Mouse (Mus musculus) stomach, embryonic 14.5 days (tissue): ENCODE measurements around the gene Gpr3. TPM values are rescaled to one million over a fixed set of nuclear protein-coding genes. Genes with fewer than 3 reads are reported as not detected.

Experiments
- ATAC-seq: fragments of 200-750 bp; cut with Nextera tagmentation; 2 replicates; pipeline ENCODE4 v1.8.0; 2017; ENCODE audit warnings: low read depth, moderate TSS enrichment; ENCODE audit not compliant: insufficient number of reproducible peaks, insufficient read depth, low FRiP score
- H3K27ac ChIP-seq: fragments of 300-500 bp; sonication (generic); 2 replicates; pipeline ENCODE4 v1.5.1; 2014; ENCODE audit warnings: mild to moderate bottlenecking, low read length, moderate library complexity, mixed read lengths
- H3K27me3 ChIP-seq: fragments of 300-500 bp; sonication (generic); 2 replicates; pipeline ENCODE4 v1.6.1; 2014; ENCODE audit warnings: low read length, control low read depth, mixed read lengths; ENCODE audit not compliant: control insufficient read depth, insufficient read depth
- H3K36me3 ChIP-seq: fragments of 300-500 bp; sonication (generic); 2 replicates; pipeline ENCODE4 v1.6.1; 2014; ENCODE audit warnings: mild to moderate bottlenecking, control low read depth, low read length, moderate library complexity, mixed read lengths; ENCODE audit not compliant: control insufficient read depth, insufficient read depth
- H3K4me1 ChIP-seq: fragments of 300-500 bp; sonication (generic); 2 replicates; pipeline ENCODE4 v1.6.1; 2014; ENCODE audit warnings: low read length, control low read depth, mixed read lengths; ENCODE audit not compliant: control insufficient read depth, insufficient read depth
- H3K4me2 ChIP-seq: fragments of 300-500 bp; sonication (generic); replicated peaks from 2 replicates; pipeline ENCODE4 v1.6.1; 2014; ENCODE audit warnings: low read depth, low read length, control low read depth
- H3K4me3 ChIP-seq: fragments of 300-500 bp; sonication (generic); 2 replicates; pipeline ENCODE4 v1.5.1; 2014; ENCODE audit warnings: low read depth, low read length, control low read depth
- H3K9ac ChIP-seq: fragments of 300-500 bp; sonication (generic); replicated peaks from 2 replicates; pipeline ENCODE4 v1.6.1; 2014; ENCODE audit warnings: low read depth, mild to moderate bottlenecking, control low read depth, low read length, moderate library complexity, mixed read lengths
- H3K9me3 ChIP-seq: fragments of 300-500 bp; sonication (generic); 2 replicates; pipeline ENCODE4 v1.6.1; 2016; ENCODE audit warnings: low read depth, low read length, control low read depth; ENCODE audit not compliant: control insufficient read depth
- WGBS: fragments of 180-500 bp; shearing (Covaris S2); extraction: QIAGEN DNeasy Blood & Tissue Kit; methylation state at CpG from one replicate; pipeline ENCODE4 v1.1.7; 2014; 5-methylcytosine and 5-hydroxymethylcytosine counted together
- polyA plus RNA-seq: library from polyadenylated mRNA; unstranded; fragments of >200 nt; fragmentation: Nextera tagmentation; extraction: Ambion mirVana; gene quantifications from 2 replicates; pipeline ENCODE4 v1.2.1, GENCODE M21; 2014

The Gpr3 gene
- polyA plus RNA-seq, 1 experiment from 2014 or later = not detected

- Histone ChIP-seq H3K4me3 (peak overlapping the region; percentile 64), H3K27ac (no peak overlapping the region), H3K27me3 (no peaks in the 10 kb centered on the region), H3K9me3 (no peaks in the 10 kb centered on the region), H3K4me1 (peaks cover 15% of the 10 kb centered on the region; the same call in 1 of the 2 replicates), H3K9ac (peak overlapping the region; percentile 42; the same call in 1 of the 2 replicates), H3K4me2 (peak overlapping the region; percentile 99), H3K36me3 (no peaks in the 10 kb centered on the region)
- 1% methylated on average over 44 of the region's 44 CpGs for WGBS
- ATAC-seq = peak; percentile 67
These were observed 379 bp upstream of the Gpr3 start for GRCm38 (mm10) chr4:133212562-133213267.

- no peak for ATAC-seq
- Histone ChIP-seq H3K4me2 (no peak overlapping the region), H3K4me3 (no peak overlapping the region), H3K9me3 (no peaks in the 10 kb centered on the region), H3K27ac (no peak overlapping the region), H3K4me1 (peaks cover 15% of the 10 kb centered on the region; the same call in 1 of the 2 replicates), H3K9ac (no peak overlapping the region), H3K36me3 (no peaks in the 10 kb centered on the region), H3K27me3 (no peaks in the 10 kb centered on the region)
- whole genome bisulfite sequencing = 96% methylated on average over 19 of the region's 19 CpGs
These were observed 1.4 kb downstream of the Gpr3 start for GRCm38 (mm10) chr4:133210788-133211390.

- no peaks in the 10 kb centered on the region for H3K9me3 ChIP-seq
- 94% methylated on average over 24 of the region's 24 CpGs for WGBS
- H3K4me3 ChIP-seq = no peak overlapping the region
- H3K27me3 ChIP-seq = no peaks in the 10 kb centered on the region
- ATAC-seq = no peak
- no peak overlapping the region for H3K27ac ChIP-seq
- H3K4me2 ChIP-seq = no peak overlapping the region
- no peaks in the 10 kb centered on the region for H3K36me3 ChIP-seq
- H3K4me1 ChIP-seq = peaks cover 15% of the 10 kb centered on the region; the same call in 1 of the 2 replicates
- H3K9ac ChIP-seq = no peak overlapping the region
These were observed 2.1 kb downstream of the Gpr3 start for GRCm38 (mm10) chr4:133210023-133210787.

GRCm38 (mm10) chr4:133209366-133209765 is 3.0 kb downstream of the Gpr3 start:
- no peaks in the 10 kb centered on the region for H3K27me3 ChIP-seq
- H3K4me2 ChIP-seq = no peak overlapping the region
- no peak for ATAC-seq
- no peak overlapping the region for H3K9ac ChIP-seq
- no peak overlapping the region for H3K27ac ChIP-seq
- H3K4me3 ChIP-seq = no peak overlapping the region
- H3K4me1 ChIP-seq = peaks cover 21% of the 10 kb centered on the region; the same call in 1 of the 2 replicates
- H3K9me3 ChIP-seq = no peaks in the 10 kb centered on the region
- WGBS = 4% methylated on average over 11 of the region's 11 CpGs
- H3K36me3 ChIP-seq = no peaks in the 10 kb centered on the region

- no peak for ATAC-seq
- Histone ChIP-seq H3K4me3 (no peak overlapping the region), H3K4me2 (no peak overlapping the region), H3K36me3 (no peaks in the 10 kb centered on the region; the same call in 1 of the 2 replicates), H3K27me3 (no peaks in the 10 kb centered on the region), H3K9ac (0 out of 2 replicates have a peak overlapping the region, but pooled peaks have one; percentile 3), H3K9me3 (no peaks in the 10 kb centered on the region), H3K27ac (peak overlapping the region; percentile 61; the same call in 1 of the 2 replicates), H3K4me1 (peaks cover 28% of the 10 kb centered on the region)
- WGBS = 14% methylated on average over 7 of the region's 7 CpGs
These were observed 8.0 kb downstream of the Gpr3 start for GRCm38 (mm10) chr4:133204379-133204778.

- no peak overlapping the region for H3K9ac ChIP-seq
- WGBS = 63% methylated on average over 3 of the region's 3 CpGs
- H3K4me3 ChIP-seq = no peak overlapping the region
- no peaks in the 10 kb centered on the region; the same call in 1 of the 2 replicates for H3K36me3 ChIP-seq
- H3K9me3 ChIP-seq = no peaks in the 10 kb centered on the region
- H3K4me2 ChIP-seq = no peak overlapping the region
- no peak overlapping the region for H3K27ac ChIP-seq
- H3K27me3 ChIP-seq = no peaks in the 10 kb centered on the region
- ATAC-seq = no peak
- H3K4me1 ChIP-seq = peaks cover 34% of the 10 kb centered on the region
These were observed 8.7 kb downstream of the Gpr3 start for GRCm38 (mm10) chr4:133203591-133203990.

GRCm38 (mm10) chr4:133202254-133202653 is 10.1 kb downstream of the Gpr3 start:
- no peak for ATAC-seq
- Histone ChIP-seq H3K4me2 (no peak overlapping the region), H3K4me3 (no peak overlapping the region), H3K27ac (no peak overlapping the region), H3K9ac (no peak overlapping the region), H3K36me3 (no peaks in the 10 kb centered on the region; the same call in 1 of the 2 replicates), H3K27me3 (no peaks in the 10 kb centered on the region), H3K4me1 (peaks cover 48% of the 10 kb centered on the region), H3K9me3 (no peaks in the 10 kb centered on the region)
- 93% methylated on average over 3 of the region's 3 CpGs for WGBS

- peak; percentile 48; the same call in 1 of the 2 replicates for ATAC-seq
- H3K4me1 ChIP-seq = peaks cover 57% of the 10 kb centered on the region
- no peak overlapping the region for H3K4me2 ChIP-seq
- peaks cover 9% of the 10 kb centered on the region for H3K36me3 ChIP-seq
- H3K4me3 ChIP-seq = no peak overlapping the region
- no peak overlapping the region for H3K9ac ChIP-seq
- H3K27ac ChIP-seq = peak overlapping the region; percentile 58; the same call in 1 of the 2 replicates
- H3K27me3 ChIP-seq = no peaks in the 10 kb centered on the region
- 60% methylated on average over 8 of the region's 8 CpGs for WGBS
- H3K9me3 ChIP-seq = no peaks in the 10 kb centered on the region
These were observed 11.1 kb downstream of the Gpr3 start for GRCm38 (mm10) chr4:133201006-133201771.
